Mouse (Mus musculus) midbrain, embryonic 15.5 days (tissue): ENCODE measurements around the gene Usp37. TPM values are rescaled to one million over a fixed set of nuclear protein-coding genes. Genes with fewer than 3 reads are reported as not detected.
A peak's percentile ranks its signal among the peaks of the same experiment; 100 is the strongest.

Source experiments
- ATAC-seq: fragments of 200-750 bp; cut with Nextera tagmentation; replicated peaks from 2 replicates; pipeline ENCODE4 v1.8.0; 2017; ENCODE audit warnings: moderate TSS enrichment
- H3K27ac ChIP-seq: fragments of 300-500 bp; sonication (generic); 2 replicates; pipeline ENCODE4 v1.5.1; 2015; ENCODE audit warnings: mild to moderate bottlenecking, inconsistent platforms
- H3K27me3 ChIP-seq: fragments of 300-500 bp; sonication (generic); replicated peaks from 2 replicates; pipeline ENCODE4 v1.6.1; 2015; ENCODE audit warnings: inconsistent platforms
- H3K36me3 ChIP-seq: fragments of 300-500 bp; sonication (generic); replicated peaks from 2 replicates; pipeline ENCODE4 v1.6.1; 2015; ENCODE audit warnings: inconsistent platforms
- H3K4me1 ChIP-seq: fragments of 300-500 bp; sonication (generic); 2 replicates; pipeline ENCODE4 v1.6.1; 2015; ENCODE audit warnings: inconsistent platforms
- H3K4me2 ChIP-seq: fragments of 300-500 bp; sonication (generic); 2 replicates; pipeline ENCODE4 v1.6.1; 2015; ENCODE audit warnings: inconsistent platforms, mild to moderate bottlenecking, moderate library complexity
- H3K4me3 ChIP-seq: fragments of 300-500 bp; sonication (generic); 2 replicates; pipeline ENCODE4 v1.5.1; 2015; ENCODE audit warnings: mild to moderate bottlenecking, inconsistent platforms
- H3K9ac ChIP-seq: fragments of 300-500 bp; sonication (generic); 2 replicates; pipeline ENCODE4 v1.6.1; 2015; ENCODE audit warnings: mild to moderate bottlenecking, inconsistent platforms
- H3K9me3 ChIP-seq: fragments of 300-500 bp; sonication (generic); 2 replicates; pipeline ENCODE4 v1.6.1; 2016; ENCODE audit warnings: inconsistent platforms
- WGBS: fragments of 180-500 bp; shearing (Covaris S2); methylation state at CpG from one replicate; pipeline ENCODE4 v1.1.7; 2015; ENCODE audit warnings: mixed read lengths; 5-methylcytosine and 5-hydroxymethylcytosine counted together
- polyA plus RNA-seq: library from polyadenylated mRNA; unstranded; fragments of >200 nt; fragmentation: Nextera tagmentation; extraction: Ambion mirVana; gene quantifications from 2 replicates; pipeline ENCODE4 v1.2.1, GENCODE M21; 2015

The Usp37 gene
- polyA plus RNA-seq, 1 experiment from 2014 or later: 29.3 TPM

DNA sequence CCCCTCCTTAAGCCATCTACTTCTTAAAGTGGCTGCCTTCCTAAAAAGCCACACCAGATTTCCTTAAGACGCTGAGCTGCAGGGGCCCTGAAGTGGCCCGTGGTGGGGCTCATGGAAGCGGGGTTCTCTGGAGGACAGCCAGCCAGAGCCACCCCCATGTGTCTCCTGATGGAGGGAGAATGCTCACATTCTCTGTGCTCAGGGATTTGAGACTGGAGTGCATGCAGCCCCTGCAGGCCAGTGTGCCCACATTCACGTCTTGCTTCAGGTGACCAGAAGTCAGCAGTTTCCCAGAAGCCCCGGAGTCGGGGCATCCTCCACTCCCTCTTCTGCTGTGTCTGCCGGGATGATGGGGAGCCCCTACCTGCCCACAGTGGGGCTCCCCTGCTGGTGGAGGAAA is 151.1 kb downstream of the Usp37 start:
- H3K4me3 ChIP-seq: peak overlapping the region; percentile 95
- H3K27me3 ChIP-seq: peaks cover 14% of the 10 kb centered on the region
- no peaks in the 10 kb centered on the region for H3K9me3 ChIP-seq
- no peak for ATAC-seq
- H3K27ac ChIP-seq: no peak overlapping the region
- peak overlapping the region; percentile 96 for H3K4me2 ChIP-seq
- peaks cover 31% of the 10 kb centered on the region for H3K4me1 ChIP-seq
- WGBS: 39% methylated on average over 7 of the region's 7 CpGs
- 0 out of 2 replicates have a peak, but pooled peaks cover 4% of the 10 kb centered on the region for H3K36me3 ChIP-seq
- H3K9ac ChIP-seq: no peak overlapping the region; the same call in 1 of the 2 replicates

DNA sequence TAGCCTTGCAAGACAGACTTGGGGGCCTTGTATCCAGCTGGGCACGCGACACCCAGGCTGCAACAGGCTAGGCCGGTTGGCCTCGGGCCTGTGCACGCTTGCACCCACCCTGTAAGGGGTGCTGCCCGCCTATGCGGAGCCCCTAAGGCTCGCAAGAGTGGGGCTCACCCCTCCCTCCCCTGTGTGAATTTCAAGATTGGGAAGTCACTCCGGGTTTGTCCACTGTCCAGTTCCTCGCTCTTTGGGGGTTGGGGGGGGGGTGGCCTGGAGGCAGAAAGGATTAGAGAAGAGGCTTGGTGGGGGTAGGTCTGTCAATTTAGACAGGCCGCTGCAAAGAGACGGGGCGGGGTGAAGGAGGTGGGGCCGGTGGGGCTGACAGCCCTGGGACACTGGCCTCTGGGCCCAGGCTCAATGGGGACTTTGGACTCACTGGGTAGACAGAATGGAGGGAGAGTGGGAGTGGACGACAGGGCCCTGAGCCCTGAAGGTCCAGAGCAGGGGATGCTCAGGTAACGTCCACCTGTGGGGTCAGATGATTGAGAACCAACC is 151.6 kb downstream of the Usp37 start:
- Histone ChIP-seq H3K9ac (peak overlapping the region; percentile 74), H3K36me3 (0 out of 2 replicates have a peak, but pooled peaks cover 4% of the 10 kb centered on the region), H3K27me3 (peaks cover 14% of the 10 kb centered on the region), H3K4me2 (peak overlapping the region; percentile 96), H3K9me3 (no peaks in the 10 kb centered on the region), H3K4me1 (peaks cover 28% of the 10 kb centered on the region), H3K27ac (peak overlapping the region; percentile 80; the same call in 1 of the 2 replicates), H3K4me3 (peak overlapping the region; percentile 95)
- peak; percentile 38 for ATAC-seq
- WGBS: 3% methylated on average over 16 of the region's 16 CpGs

DNA sequence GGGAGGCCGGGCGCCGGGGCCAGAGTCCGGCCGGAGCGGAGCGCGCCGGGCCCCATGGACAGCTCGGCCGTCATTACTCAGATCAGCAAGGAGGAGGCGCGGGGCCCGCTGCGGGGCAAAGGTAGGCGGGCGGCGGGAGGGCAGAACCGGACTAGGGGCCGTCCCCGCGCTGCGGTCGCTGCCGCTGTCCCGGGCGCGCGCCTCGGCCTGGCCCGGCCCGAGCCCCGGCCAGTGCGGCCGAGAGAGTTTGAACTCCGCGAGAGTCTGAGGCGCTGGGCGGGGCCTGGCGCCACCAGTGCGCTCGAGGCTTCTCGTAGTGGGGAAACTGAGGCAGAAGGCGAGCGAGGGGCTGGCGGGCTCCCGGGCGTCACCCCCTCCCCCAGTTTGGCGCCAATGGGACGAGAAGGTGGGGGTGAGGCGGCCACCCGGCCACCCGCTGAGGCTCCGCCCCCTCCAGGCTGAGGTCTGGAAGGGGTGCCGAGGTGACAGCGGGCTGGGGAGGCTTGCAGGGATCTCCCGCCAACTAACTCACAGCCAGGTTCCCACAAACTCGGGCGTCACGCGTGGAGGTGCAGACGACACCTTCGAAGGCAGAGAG is 152.1 kb downstream of the Usp37 start:
- peak; percentile 43 for ATAC-seq
- 0 out of 2 replicates have a peak, but pooled peaks cover 4% of the 10 kb centered on the region for H3K36me3 ChIP-seq

GRCm38 (mm10) chr1:74390924-74391748 is 152.9 kb downstream of the Usp37 start, which contains the start of gene Ctdsp1:
TSS of gene Ctdsp1 (plus strand) at chr1:74391509.
- Histone ChIP-seq H3K4me1 (peaks cover 31% of the 10 kb centered on the region), H3K4me3 (peak within 1 kb of the TSS; percentile 95), H3K9me3 (no peaks in the 10 kb centered on the region), H3K27ac (peak within 1 kb of the TSS; percentile 80), H3K27me3 (peaks cover 14% of the 10 kb centered on the region), H3K9ac (peak within 1 kb of the TSS; percentile 74), H3K4me2 (peak within 1 kb of the TSS; percentile 96), H3K36me3 (0 out of 2 replicates have a peak, but pooled peaks cover 4% of the 10 kb centered on the region)
- 3% methylated on average over 51 of the region's 51 CpGs for WGBS
- ATAC-seq: peak; percentile 75

More for the DNA sequence above, 152.1 kb downstream of the Usp37 start:
- no peaks in the 10 kb centered on the region for H3K9me3 ChIP-seq
- peak overlapping the region; percentile 95 for H3K4me3 ChIP-seq
- peak overlapping the region; percentile 74 for H3K9ac ChIP-seq
- WGBS: under 1% methylated on average over 53 of the region's 63 CpGs
- peaks cover 14% of the 10 kb centered on the region for H3K27me3 ChIP-seq
- peaks cover 28% of the 10 kb centered on the region for H3K4me1 ChIP-seq
- H3K27ac ChIP-seq: peak overlapping the region; percentile 80
- peak overlapping the region; percentile 96 for H3K4me2 ChIP-seq

DNA sequence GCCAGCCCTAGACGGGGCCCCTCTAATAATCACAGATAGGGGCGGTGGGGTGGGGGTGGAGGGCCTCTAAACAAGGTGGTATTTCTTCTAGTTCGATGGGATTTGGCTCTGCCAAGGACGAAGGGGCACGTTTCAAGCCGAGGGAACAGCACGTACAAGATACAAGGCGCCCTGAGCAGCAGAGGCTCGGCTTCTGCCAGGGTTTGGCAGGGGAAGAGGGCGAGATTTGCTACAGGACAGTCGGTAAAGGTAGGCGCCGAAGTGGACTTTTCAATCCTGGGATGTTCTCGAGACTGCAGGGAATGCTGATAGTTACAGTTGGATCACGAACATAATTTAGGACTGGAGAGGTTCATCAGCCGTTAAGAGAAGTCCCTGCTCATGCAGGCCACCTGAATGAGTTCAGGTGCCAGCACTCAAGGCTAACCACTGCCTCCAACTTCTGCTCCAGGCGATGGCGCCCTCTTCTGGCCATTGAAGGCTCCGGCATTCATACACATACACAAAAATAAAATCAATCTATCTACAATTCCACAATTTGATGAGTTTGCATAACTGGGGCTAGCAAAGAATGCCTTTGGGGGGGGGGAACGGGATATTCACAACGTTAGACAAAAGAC is 153.7 kb downstream of the Usp37 start:
- H3K36me3 ChIP-seq: 0 out of 2 replicates have a peak, but pooled peaks cover 4% of the 10 kb centered on the region
- peak overlapping the region; percentile 28 for H3K4me2 ChIP-seq
- 8% methylated on average over 21 of the region's 21 CpGs for WGBS
- no peak overlapping the region for H3K9ac ChIP-seq
- H3K4me3 ChIP-seq: 0 out of 2 replicates have a peak overlapping the region, but pooled peaks have one; percentile 7
- H3K27ac ChIP-seq: no peak overlapping the region
- ATAC-seq: no peak
- H3K27me3 ChIP-seq: peaks cover 14% of the 10 kb centered on the region
- peaks cover 31% of the 10 kb centered on the region for H3K4me1 ChIP-seq
- no peaks in the 10 kb centered on the region for H3K9me3 ChIP-seq

DNA sequence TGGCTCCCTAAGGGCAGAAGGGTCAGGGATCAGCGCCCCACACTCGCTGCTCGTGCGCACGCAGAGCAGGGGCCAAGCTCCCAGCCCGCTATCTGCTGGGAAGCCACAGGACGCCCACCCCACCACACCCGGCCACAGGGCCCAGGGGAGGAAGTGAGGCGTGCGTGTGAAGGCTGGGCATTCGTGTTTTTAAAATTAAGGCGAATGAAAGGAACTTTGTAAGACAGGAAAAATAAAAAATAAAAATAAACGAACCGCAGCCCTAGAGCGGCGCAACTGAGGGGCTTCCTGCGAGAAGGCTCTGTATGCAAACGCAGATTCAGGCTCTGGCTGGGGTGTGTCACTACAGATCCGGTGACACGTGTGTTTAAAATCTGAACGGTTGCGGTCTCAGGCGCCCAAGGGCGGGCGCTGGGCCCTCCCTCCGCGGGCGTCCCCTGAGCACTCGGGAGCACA is 154.2 kb downstream of the Usp37 start:
- 5% methylated on average over 29 of the region's 29 CpGs for WGBS
- Histone ChIP-seq H3K4me2 (peak overlapping the region; percentile 28), H3K4me1 (peaks cover 31% of the 10 kb centered on the region), H3K27me3 (peaks cover 14% of the 10 kb centered on the region), H3K36me3 (0 out of 2 replicates have a peak, but pooled peaks cover 3% of the 10 kb centered on the region), H3K9ac (no peak overlapping the region), H3K27ac (no peak overlapping the region), H3K4me3 (0 out of 2 replicates have a peak overlapping the region, but pooled peaks have one; percentile 7), H3K9me3 (no peaks in the 10 kb centered on the region)
- no peak for ATAC-seq

DNA sequence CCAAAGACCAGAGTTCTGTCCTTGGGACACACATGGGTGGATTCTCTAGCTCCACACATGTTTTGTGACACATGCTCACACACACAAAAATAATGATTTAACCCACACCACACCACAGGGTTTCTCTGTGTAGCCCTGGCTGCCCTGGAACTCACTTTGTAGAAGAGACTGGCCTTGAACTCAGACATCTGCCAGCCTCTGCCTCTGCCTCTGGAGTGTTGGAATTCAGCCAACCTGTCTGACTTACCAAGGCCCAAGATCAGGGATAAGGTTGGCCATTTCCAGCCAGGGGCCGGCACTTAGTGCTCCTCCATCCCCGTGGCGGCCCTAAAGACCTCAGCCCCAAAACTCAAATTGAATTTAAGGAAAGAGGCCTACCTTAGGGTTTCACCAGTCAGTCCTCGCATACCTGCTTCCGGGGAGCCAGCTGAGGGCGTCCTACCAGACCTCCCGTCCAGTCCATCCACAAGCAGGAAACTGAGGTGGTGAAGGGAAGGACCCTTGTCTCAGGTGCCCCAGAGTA is 155.6 kb downstream of the Usp37 start:
- H3K4me2 ChIP-seq: no peak overlapping the region
- 77% methylated on average over 7 of the region's 7 CpGs for WGBS
- no peak overlapping the region for H3K4me3 ChIP-seq
- peaks cover 31% of the 10 kb centered on the region for H3K4me1 ChIP-seq
- H3K9me3 ChIP-seq: no peaks in the 10 kb centered on the region
- no peak overlapping the region for H3K27ac ChIP-seq
- ATAC-seq: no peak
- H3K27me3 ChIP-seq: peaks cover 14% of the 10 kb centered on the region
- no peak overlapping the region for H3K9ac ChIP-seq
- no peaks in the 10 kb centered on the region for H3K36me3 ChIP-seq

DNA sequence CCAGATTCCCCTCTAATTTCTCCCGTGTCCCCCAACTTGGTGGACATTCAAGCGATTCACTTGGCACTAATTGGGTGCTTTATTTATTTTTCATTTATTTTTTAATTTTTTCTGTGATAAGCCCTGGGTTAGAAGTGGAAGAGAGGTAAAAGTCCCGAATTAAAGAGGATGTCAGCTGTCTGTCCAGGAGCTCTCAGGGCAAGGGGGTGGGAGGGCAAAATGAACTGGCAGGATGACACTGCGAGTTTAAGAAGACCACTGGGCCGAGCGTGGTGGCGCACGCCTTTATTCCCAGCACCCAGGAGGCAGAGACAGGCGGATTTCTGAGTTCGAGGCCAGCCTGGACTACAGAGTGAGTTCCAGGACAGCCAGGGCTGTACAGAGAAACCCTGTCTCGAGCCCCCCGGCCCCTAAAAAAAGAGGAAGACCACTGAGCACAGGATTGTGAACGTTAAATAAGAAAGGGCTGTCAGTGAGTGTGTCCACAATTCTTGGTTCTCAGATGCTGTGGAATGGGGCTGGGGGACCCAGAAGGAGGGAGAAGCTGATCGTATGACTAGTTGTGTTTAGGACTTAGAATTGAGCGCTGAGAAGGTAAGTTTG is 156.6 kb downstream of the Usp37 start:
- Histone ChIP-seq H3K9ac (peak overlapping the region; percentile 52), H3K9me3 (no peaks in the 10 kb centered on the region), H3K27ac (peak overlapping the region; percentile 93), H3K4me3 (peak overlapping the region; percentile 71), H3K27me3 (peaks cover 14% of the 10 kb centered on the region), H3K4me1 (peaks cover 21% of the 10 kb centered on the region), H3K36me3 (no peaks in the 10 kb centered on the region), H3K4me2 (peak overlapping the region; percentile 62)
- 48% methylated on average over 15 of the region's 15 CpGs for WGBS
- no peak for ATAC-seq

GRCm38 (mm10) chr1:74386714-74387385 is 157.2 kb downstream of the Usp37 start:
- Histone ChIP-seq H3K27me3 (peaks cover 14% of the 10 kb centered on the region), H3K4me3 (peak overlapping the region; percentile 71), H3K27ac (peak overlapping the region; percentile 93), H3K9me3 (no peaks in the 10 kb centered on the region), H3K4me2 (peak overlapping the region; percentile 62), H3K9ac (peak overlapping the region; percentile 52), H3K36me3 (no peaks in the 10 kb centered on the region), H3K4me1 (peaks cover 16% of the 10 kb centered on the region)
- WGBS: 0% methylated on average over 26 of the region's 26 CpGs
- peak; percentile 91 for ATAC-seq

- peak overlapping the region; percentile 62 for H3K4me2 ChIP-seq
- H3K27me3 ChIP-seq: peaks cover 14% of the 10 kb centered on the region
- peak overlapping the region; percentile 93 for H3K27ac ChIP-seq
- 53% methylated on average over 7 of the region's 10 CpGs for WGBS
- H3K9me3 ChIP-seq: no peaks in the 10 kb centered on the region
- H3K4me3 ChIP-seq: peak overlapping the region; percentile 71
- peaks cover 16% of the 10 kb centered on the region for H3K4me1 ChIP-seq
- no peaks in the 10 kb centered on the region for H3K36me3 ChIP-seq
- peak overlapping the region; percentile 52 for H3K9ac ChIP-seq
- no peak; the same call in 1 of the 2 replicates for ATAC-seq
Measured at GRCm38 (mm10) chr1:74386363-74386713, 157.7 kb downstream of the Usp37 start.

GRCm38 (mm10) chr1:74385531-74385930 is 158.6 kb downstream of the Usp37 start:
- H3K4me1 ChIP-seq: peaks cover 12% of the 10 kb centered on the region
- no peak for ATAC-seq
- WGBS: 87% methylated on average over 8 of the region's 8 CpGs
- H3K27me3 ChIP-seq: peaks cover 11% of the 10 kb centered on the region
- H3K4me3 ChIP-seq: no peak overlapping the region
- H3K9ac ChIP-seq: no peak overlapping the region
- H3K9me3 ChIP-seq: no peaks in the 10 kb centered on the region
- no peaks in the 10 kb centered on the region for H3K36me3 ChIP-seq
- no peak overlapping the region for H3K4me2 ChIP-seq
- H3K27ac ChIP-seq: no peak overlapping the region
